Mouse (Mus musculus): ENCODE measurements around the gene Rtkn2. TPM values are rescaled to one million over a fixed set of nuclear protein-coding genes. Genes with fewer than 3 reads are reported as not detected.

The Rtkn2 gene
- polyA plus RNA-seq, 1 experiment from 2014 or later: 22.4 TPM

DNA sequence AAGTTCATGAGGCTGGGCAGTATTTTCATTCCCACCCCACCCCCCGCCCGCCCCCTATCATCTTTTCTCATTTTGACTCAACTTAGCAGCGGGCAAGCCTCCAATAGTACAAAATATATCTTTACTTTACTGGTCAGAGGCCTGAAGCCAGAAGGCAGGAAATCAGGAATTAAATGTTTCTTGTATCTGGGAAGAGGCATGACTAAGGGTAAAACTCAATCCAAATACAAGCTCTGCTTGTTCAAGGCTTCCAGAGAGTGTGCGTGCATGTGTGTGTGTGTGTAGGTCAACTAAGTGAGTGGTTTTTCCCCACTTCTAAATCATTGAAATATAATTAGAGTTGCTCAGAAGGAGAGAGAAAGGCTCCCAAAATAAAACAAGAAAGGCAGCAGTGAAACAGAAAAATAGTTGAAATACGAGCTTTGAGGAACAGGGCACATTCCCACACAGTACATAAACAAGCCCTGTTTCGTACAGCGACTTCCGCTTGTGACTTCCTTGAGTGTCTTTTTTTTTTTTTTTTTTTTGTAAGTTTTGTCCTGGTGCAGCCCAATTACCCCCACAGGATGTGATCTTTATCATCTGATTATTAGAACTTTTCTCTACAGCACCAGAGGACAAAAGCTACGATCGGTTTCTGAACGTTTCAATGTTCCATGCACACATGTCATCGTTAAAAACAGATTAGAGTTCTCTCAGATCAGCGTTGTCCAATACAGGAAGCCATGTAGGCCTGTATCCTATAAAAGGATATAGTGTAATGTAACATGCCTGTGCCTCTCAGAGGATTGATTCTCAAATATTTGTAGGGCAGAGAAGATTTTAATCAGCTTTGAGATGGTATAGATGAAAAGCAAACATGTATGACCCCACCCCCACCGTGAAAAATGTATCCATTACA lies 125.8 kb downstream of the Rtkn2 start:
- DNase-seq (ENCODE audit: extremely low spot score, low spot score): no peak
- Histone ChIP-seq H3K4me1 (peaks cover 50% of the 10 kb centered on the region), H3K36me3 (replicated peaks) (peaks cover 10% of the 10 kb centered on the region), H3K9me3 (no peaks in the 10 kb centered on the region), H3K27ac (peak overlapping the region; percentile 69), H3K4me3 (no peak overlapping the region), H3K27me3 (ENCODE audit: poor library complexity, severe bottlenecking) (no peaks in the 10 kb centered on the region)
- WGBS: 65% methylated on average over 14 of the region's 14 CpGs

GRCm38 (mm10) chr10:68106351-68106950 lies 127.1 kb downstream of the Rtkn2 start:
- no peaks in the 10 kb centered on the region for H3K9me3 ChIP-seq
- no peak for DNase-seq (ENCODE audit: extremely low spot score, low spot score)
- H3K4me3 ChIP-seq: no peak overlapping the region
- no peak overlapping the region for H3K27ac ChIP-seq
- 85% methylated on average over 9 of the region's 9 CpGs for WGBS
- H3K4me1 ChIP-seq: peaks cover 57% of the 10 kb centered on the region
- H3K27me3 ChIP-seq (ENCODE audit: poor library complexity, severe bottlenecking): no peaks in the 10 kb centered on the region
- H3K36me3 ChIP-seq (replicated peaks): 0 out of 2 replicates have a peak, but pooled peaks cover 4% of the 10 kb centered on the region

DNA sequence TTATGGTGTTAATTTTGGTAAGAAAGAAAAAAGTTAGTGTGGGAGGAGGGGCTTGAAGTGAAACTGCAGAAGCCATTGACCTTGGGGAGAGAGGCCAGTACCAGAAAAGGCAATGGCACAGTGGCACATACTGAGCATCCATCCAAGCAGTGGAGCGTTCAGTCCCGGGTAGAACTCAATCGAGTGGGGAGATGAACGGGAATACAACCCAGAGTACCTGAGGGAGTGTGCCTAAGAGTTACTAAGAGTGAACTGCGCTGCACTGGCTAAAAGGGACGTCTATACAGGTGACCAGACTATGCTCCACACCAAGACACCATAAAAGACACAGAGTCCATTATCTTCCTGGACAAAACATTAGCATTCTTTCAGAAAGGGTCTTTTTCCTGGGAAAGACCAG lies 128.3 kb downstream of the Rtkn2 start:
- Histone ChIP-seq H3K27ac (no peak overlapping the region), H3K4me3 (no peak overlapping the region), H3K27me3 (ENCODE audit: poor library complexity, severe bottlenecking) (no peaks in the 10 kb centered on the region), H3K9me3 (no peaks in the 10 kb centered on the region), H3K4me1 (peaks cover 57% of the 10 kb centered on the region), H3K36me3 (replicated peaks) (0 out of 2 replicates have a peak, but pooled peaks cover 4% of the 10 kb centered on the region)
- DNase-seq (ENCODE audit: extremely low spot score, low spot score): no peak
- 89% methylated on average over 6 of the region's 6 CpGs for WGBS

Other genes with a start within 250 kb of the Rtkn2 start
- gene Zfp365, start 66.9 kb upstream of the Rtkn2 start, polyA plus RNA-seq (2016; fragmentation: Nextera tagmentation; extraction: Ambion mirVana): 2.7 and 3.2 TPM in 2 replicates

All from forebrain, embryonic 10.5 days (tissue).